Mouse (Mus musculus) midbrain, embryonic 14.5 days (tissue): Measurements from ENCODE around the gene Gm3417. TPM values are rescaled to one million over a fixed set of nuclear protein-coding genes. Genes with fewer than 3 reads are reported as not detected.
"Not testable (repeated sequence)": the region's sequence is repeated elsewhere in the genome, so short reads cannot be mapped to it uniquely, and the experiment has no call there.

Source experiments
- ATAC-seq: fragments of 200-750 bp; cut with Nextera tagmentation; 2 replicates; pipeline ENCODE4 v1.8.0; 2017; ENCODE audit warnings: moderate number of reproducible peaks, moderate library complexity; ENCODE audit not compliant: low FRiP score, low TSS enrichment
- DNase-seq: peaks from one replicate; pipeline ENCODE4 v3.0.0-alpha.2; 2015
- H3K27ac ChIP-seq: fragments of 300-500 bp; sonication (generic); replicated peaks from 2 replicates; pipeline ENCODE4 v1.5.1; 2014; ENCODE audit warnings: mild to moderate bottlenecking, low read depth, low read length, moderate library complexity
- H3K27me3 ChIP-seq: fragments of 300-500 bp; sonication (generic); 2 replicates; pipeline ENCODE4 v1.6.1; 2014; ENCODE audit warnings: low read length, control low read depth, mixed read lengths; ENCODE audit not compliant: control insufficient read depth, insufficient read depth
- H3K36me3 ChIP-seq: fragments of 300-500 bp; sonication (generic); 2 replicates; pipeline ENCODE4 v1.6.1; 2014; ENCODE audit warnings: low read length, control low read depth; ENCODE audit not compliant: control insufficient read depth, insufficient read depth
- H3K4me1 ChIP-seq: fragments of 300-500 bp; sonication (generic); 2 replicates; pipeline ENCODE4 v1.6.1; 2014; ENCODE audit warnings: mild to moderate bottlenecking, antibody characterized with exemption, low read length, control low read depth; ENCODE audit not compliant: control insufficient read depth, insufficient read depth
- H3K4me2 ChIP-seq: fragments of 300-500 bp; sonication (generic); 2 replicates; pipeline ENCODE4 v1.6.1; 2014; ENCODE audit warnings: mild to moderate bottlenecking, low read length, moderate library complexity
- H3K4me3 ChIP-seq: fragments of 300-500 bp; sonication (generic); replicated peaks from 2 replicates; pipeline ENCODE4 v1.5.1; 2014; ENCODE audit warnings: low read depth, low read length
- H3K9ac ChIP-seq: fragments of 300-500 bp; sonication (generic); replicated peaks from 2 replicates; pipeline ENCODE4 v1.6.1; 2014; ENCODE audit warnings: mild to moderate bottlenecking, low read length, moderate library complexity
- H3K9me3 ChIP-seq: fragments of 300-500 bp; sonication (generic); 2 replicates; pipeline ENCODE4 v1.6.1; 2016; ENCODE audit warnings: low read length, control low read depth, mixed read lengths; ENCODE audit not compliant: control insufficient read depth
- WGBS: fragments of 180-500 bp; shearing (Covaris S2); extraction: QIAGEN DNeasy Blood & Tissue Kit; methylation state at CpG from one replicate; pipeline ENCODE4 v1.1.7; 2014; 5-methylcytosine and 5-hydroxymethylcytosine counted together
- polyA plus RNA-seq: library from polyadenylated mRNA; unstranded; fragments of >200 nt; fragmentation: Nextera tagmentation; extraction: Ambion mirVana; gene quantifications from 2 replicates; pipeline ENCODE4 v1.2.1, GENCODE M21; 2014

Gm3417 gene
- polyA plus RNA-seq, 1 experiment from 2014 or later: 0.36 TPM

DNA sequence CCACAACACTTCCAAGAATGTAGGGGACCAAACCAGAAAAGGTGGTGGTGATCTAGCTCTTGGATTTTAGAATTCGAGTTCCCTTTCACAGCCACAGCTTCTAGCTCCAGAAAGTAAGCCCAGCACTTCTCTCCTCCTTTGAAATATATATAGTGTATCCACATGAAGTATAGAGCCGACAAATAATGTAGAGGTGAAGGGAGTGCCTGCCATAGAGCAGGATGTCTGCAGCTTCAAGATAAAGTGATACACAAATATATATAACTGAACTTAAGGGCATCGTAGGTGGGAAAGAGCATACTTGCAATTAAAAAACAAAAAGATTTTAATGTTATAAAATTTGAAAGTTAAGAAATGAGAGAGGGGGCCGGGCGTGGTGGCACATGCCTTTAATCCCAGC, 15.6 kb upstream of the Gm3417 start:
- not testable (repeated sequence) for H3K4me2 ChIP-seq, H3K9me3 ChIP-seq, H3K36me3 ChIP-seq, DNase-seq, H3K9ac ChIP-seq, H3K27me3 ChIP-seq, H3K27ac ChIP-seq, ATAC-seq, H3K4me3 ChIP-seq, H3K4me1 ChIP-seq
- no CpG with 5 or more reads among the region's 5 CpGs for WGBS

GRCm38 (mm10) chr17:14993139-14993832, 14.7 kb upstream of the Gm3417 start:
- not testable (repeated sequence) for DNase-seq, H3K4me2 ChIP-seq, H3K27me3 ChIP-seq, H3K4me1 ChIP-seq, H3K36me3 ChIP-seq, H3K4me3 ChIP-seq, H3K27ac ChIP-seq, H3K9ac ChIP-seq, H3K9me3 ChIP-seq
- WGBS: no CpG with 5 or more reads among the region's 47 CpGs
- ATAC-seq: peak; percentile 93

GRCm38 (mm10) chr17:14992522-14993138, 14.0 kb upstream of the Gm3417 start:
- not testable (repeated sequence) for H3K4me1 ChIP-seq, H3K4me2 ChIP-seq, H3K27ac ChIP-seq, H3K27me3 ChIP-seq, H3K4me3 ChIP-seq, H3K36me3 ChIP-seq, DNase-seq, H3K9ac ChIP-seq, H3K9me3 ChIP-seq
- WGBS: no CpG with 5 or more reads among the region's 98 CpGs
- peak; percentile 83 for ATAC-seq

DNA sequence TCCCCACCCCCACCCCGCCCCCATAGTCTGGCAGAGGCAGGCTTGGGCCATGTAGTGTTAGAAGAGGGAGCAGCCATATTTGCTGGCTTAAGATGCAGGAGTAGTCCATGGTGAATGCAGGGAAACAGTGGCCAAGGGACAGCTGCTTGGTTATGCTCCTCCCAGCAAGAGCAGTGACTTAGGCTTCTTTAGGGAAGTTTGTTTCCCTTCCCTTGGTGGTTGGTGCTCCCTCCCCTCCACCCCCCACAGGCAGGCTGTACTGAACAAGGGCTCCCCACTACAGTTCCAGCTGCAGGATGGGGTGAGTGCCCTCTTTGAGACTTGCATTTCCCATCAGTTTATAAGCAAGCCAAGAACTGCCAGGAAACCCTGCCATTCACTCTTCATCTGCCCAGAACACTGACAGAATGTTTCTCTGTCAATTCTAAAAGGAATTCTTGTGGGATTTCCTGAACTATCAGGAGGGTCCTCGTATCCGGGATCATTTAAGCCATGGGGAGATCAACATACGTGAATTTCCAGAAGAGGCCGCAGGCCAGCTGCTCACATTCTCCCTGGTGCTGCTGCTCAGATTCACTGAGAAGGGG, 11.6 kb upstream of the Gm3417 start:
- H3K4me3 ChIP-seq, H3K4me2 ChIP-seq, H3K9me3 ChIP-seq, H3K4me1 ChIP-seq, H3K27me3 ChIP-seq, ATAC-seq, H3K27ac ChIP-seq, H3K9ac ChIP-seq, H3K36me3 ChIP-seq, DNase-seq: not testable (repeated sequence)
- 80% methylated on average over 4 of the region's 5 CpGs for WGBS

GRCm38 (mm10) chr17:14977718-14978361, 750 bp downstream of the Gm3417 start:
- H3K9ac ChIP-seq, DNase-seq, H3K9me3 ChIP-seq, H3K27me3 ChIP-seq, H3K4me3 ChIP-seq, H3K4me2 ChIP-seq, H3K27ac ChIP-seq, H3K4me1 ChIP-seq, H3K36me3 ChIP-seq: not testable (repeated sequence)
- peak; percentile 4; the same call in 1 of the 2 replicates for ATAC-seq
- under 1% methylated on average over 4 of the region's 7 CpGs for WGBS

- ATAC-seq, H3K9me3 ChIP-seq, H3K27me3 ChIP-seq, H3K27ac ChIP-seq, DNase-seq, H3K9ac ChIP-seq, H3K4me1 ChIP-seq, H3K36me3 ChIP-seq, H3K4me3 ChIP-seq, H3K4me2 ChIP-seq: not testable (repeated sequence)
- no CpG with 5 or more reads among the region's 6 CpGs for WGBS
These were observed 10.1 kb downstream of the Gm3417 start for GRCm38 (mm10) chr17:14968373-14968913.

- DNase-seq, H3K9ac ChIP-seq, H3K4me2 ChIP-seq, H3K36me3 ChIP-seq, H3K4me1 ChIP-seq, H3K27me3 ChIP-seq, H3K9me3 ChIP-seq, H3K4me3 ChIP-seq, H3K27ac ChIP-seq: not testable (repeated sequence)
- WGBS: no CpG with 5 or more reads among the region's 44 CpGs
- peak; percentile 94 for ATAC-seq
These were observed 16.9 kb downstream of the Gm3417 start for GRCm38 (mm10) chr17:14961557-14962154.

GRCm38 (mm10) chr17:14960951-14961556, 17.5 kb downstream of the Gm3417 start, which contains the start of gene Phf10:
Phf10 (minus strand) TSS chr17:14961273.
- WGBS: under 1% methylated on average over 34 of the region's 100 CpGs
- H3K27ac ChIP-seq: 0 out of 2 replicates have a peak within 1 kb of the TSS, but pooled peaks have one; percentile 37
- H3K4me1 ChIP-seq, H3K9me3 ChIP-seq, H3K27me3 ChIP-seq, H3K36me3 ChIP-seq: not testable (repeated sequence)
- peak within 1 kb of the TSS; percentile 94 for H3K4me2 ChIP-seq
- ATAC-seq: peak; percentile 84
- peak within 1 kb of the TSS; percentile 59 for H3K4me3 ChIP-seq
- peak; percentile 55 for DNase-seq
- peak within 1 kb of the TSS; percentile 65; the same call in 1 of the 2 replicates for H3K9ac ChIP-seq
